Mouse (Mus musculus): ENCODE measurements at regions not wholly inside any gene's neighbourhood (a gene's known extent, or its start where the extent isn't known, plus 50 kb on each side); places are given as distances from the start of the nearest gene placed in this dataset.

DNA sequence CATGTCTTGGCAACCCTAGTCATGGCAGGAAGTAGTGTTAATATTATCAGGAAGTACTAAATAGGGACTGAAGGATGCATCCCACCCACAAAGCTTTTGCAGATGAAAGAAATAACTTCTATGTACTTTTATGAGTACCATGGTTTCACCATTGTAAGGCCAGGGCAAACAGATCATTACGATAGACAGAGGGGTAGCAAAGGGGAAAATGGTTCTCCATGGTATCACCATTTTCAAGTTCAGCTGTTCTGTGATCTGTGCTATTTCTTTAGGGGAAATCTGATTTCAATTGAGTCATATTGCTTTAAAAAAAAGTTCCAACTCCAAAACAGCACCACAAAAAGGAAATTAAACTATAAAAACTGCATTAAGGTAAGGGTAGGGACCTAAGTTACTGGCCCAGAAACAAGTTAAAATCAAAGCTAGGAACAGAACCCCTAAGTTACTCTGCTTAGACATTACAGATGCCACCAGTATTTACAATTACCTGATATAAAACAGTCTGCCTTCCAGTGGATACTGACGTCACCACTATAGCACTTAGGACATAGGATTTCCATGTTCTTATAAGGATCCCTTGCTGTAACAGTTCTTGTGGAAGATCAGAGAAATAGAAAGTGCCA, 610.4 kb downstream of the Bcl11a start:
- DNase-seq (ENCODE audit: low read depth): no peak

DNA sequence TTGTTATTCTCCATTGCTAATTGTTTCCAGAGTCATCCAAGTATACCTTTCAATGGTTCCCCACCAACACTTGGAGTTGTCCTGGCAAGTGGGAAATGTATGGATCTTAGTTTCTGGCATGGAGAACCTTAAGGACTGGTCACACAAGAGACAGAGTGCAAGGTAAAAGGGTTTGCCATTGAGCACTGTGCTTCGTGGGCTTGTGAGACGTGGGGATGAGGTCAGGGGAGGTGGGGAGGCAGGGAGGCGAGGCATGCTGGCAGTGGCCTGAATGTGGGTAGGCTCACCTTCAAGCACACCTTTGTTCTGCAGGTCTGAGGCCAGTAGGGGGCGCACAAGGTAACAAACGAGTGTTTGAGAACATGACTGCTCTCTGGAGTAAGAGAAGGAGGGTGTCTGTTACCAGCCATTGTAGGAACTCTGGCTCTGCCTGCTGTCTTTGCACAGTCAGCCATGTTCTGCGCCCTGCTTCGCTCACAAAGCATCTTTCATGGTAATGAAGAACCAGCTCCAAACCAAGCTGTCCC, 612.0 kb downstream of the Bcl11a start:
- DNase-seq (ENCODE audit: low read depth): no peak

DNA sequence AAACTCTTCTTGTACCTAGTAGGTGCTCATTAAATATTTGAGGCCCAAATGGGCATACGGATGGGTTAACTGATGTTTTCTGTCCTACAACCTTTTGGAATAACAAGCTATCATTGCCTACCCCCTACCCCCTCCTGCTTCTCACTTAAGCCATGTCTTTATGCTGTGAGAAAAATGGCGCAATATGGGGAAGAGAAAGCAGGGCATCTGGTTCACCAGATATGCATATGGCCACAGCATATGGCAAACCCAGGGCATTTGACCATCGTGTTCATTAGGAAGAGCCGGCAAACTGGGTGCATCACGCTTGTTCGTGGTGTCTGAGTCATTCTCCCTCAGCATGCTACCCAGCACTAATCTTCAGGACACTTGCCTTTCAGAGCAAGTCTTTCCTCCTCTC, 616.1 kb downstream of the Bcl11a start:
- DNase-seq (ENCODE audit: low read depth): no peak

DNA sequence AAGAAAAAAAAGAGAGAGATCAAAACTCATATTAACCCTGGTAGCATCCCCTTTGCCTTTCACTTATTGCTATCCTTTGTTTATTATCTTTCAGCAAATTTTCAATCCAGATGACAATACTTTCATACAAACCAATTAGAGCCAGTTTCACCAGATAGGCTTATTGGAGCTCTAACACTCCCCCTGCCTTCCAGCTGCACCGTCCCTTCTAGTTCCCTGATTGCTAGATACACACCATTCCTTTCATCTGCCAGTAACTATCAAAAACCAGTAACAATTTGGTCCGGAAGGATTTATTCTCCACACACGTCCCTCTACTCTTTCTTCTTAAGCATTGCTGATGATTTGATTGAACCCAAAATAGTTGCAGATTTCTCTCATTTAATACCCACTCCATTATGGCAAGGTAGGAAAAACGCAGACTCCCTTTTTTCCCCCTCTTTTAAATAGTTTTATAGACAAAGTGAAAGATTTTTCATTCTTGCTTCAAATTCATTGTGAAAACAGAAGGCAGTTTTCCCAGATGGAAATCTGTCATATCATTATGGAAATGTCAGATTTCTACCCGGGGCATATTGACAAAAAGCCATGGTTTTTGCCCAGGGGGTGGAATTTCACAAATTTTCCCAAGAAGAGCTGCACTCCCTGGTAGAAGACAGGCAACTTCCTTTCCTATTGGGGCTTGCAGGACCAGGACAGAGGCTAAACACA, 617.3 kb downstream of the Bcl11a start:
- DNase-seq (ENCODE audit: low read depth): no peak

DNA sequence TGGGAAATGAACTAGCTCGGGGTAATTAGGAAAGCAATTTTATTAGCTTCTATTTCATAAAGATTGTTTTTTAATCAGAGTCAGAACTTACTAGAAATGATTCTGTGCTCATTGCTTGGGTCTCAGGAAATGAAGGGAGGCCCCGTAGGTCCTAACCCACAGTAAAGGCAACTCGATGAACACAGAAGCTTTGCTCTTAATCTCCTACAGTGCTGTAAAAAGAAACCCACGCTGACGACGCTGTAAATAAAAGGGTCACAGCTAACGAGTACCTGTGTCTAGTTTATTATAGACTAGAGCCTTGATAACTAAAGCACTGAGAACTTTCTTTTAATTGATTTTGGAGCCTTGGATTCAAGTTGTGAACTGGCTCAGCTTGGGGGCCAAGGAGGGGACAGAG, 618.7 kb downstream of the Bcl11a start:
- DNase-seq (ENCODE audit: low read depth): no peak

DNA sequence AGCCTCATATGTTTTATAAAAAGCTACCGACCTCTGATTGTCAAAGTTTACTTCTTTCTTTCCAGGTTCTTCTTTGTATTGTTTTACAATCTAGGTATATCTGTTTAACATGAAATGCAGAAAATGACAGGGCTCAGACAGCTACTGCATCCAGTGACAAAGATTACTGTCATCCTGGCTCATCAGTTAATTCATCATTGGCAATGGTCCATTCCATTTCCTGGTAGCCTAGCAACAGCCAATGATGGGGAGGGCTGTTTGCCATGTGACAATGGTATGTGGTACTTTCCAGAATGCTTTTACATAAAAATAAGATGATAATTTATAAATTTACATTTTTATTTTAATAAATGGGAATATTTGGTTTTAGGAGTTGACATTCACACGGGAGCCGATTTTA, 630.9 kb downstream of the Bcl11a start:
- DNase-seq (ENCODE audit: low read depth): no peak

DNA sequence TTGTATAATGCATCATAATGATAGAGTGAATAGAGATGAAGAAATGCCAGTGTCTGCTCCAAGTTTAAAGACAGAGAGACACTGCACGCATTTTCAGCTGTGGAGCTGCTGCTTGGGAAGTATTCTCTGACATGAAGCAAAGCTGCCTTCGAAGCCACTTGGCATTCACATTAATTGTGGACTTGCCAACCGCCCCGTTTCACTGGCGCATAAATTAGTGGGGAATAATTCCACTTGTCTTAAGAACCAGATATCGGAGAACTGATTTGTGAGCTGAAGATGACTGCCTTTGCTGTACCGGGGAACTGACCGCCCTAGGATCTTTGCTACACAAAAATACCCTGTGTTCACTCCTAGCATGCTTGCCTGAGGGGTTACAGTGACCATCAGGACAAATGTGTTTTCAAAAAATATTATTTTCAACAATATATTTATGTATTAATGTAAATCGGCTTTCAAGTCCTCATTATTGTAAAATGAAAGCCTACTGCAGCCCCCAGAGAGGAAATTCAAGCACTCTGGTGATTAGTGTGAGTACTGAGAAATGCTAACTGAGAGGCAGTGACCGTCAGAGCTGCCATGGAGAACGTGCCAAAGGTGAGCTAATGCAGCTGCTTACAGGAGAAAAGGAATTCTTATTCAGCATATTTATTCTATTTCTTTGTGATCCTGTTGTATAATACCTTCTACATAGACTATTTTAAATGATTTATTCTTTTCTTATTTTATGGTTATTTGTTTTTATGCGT, 638.9 kb downstream of the Bcl11a start:
- DNase-seq (ENCODE audit: low read depth): no peak

DNA sequence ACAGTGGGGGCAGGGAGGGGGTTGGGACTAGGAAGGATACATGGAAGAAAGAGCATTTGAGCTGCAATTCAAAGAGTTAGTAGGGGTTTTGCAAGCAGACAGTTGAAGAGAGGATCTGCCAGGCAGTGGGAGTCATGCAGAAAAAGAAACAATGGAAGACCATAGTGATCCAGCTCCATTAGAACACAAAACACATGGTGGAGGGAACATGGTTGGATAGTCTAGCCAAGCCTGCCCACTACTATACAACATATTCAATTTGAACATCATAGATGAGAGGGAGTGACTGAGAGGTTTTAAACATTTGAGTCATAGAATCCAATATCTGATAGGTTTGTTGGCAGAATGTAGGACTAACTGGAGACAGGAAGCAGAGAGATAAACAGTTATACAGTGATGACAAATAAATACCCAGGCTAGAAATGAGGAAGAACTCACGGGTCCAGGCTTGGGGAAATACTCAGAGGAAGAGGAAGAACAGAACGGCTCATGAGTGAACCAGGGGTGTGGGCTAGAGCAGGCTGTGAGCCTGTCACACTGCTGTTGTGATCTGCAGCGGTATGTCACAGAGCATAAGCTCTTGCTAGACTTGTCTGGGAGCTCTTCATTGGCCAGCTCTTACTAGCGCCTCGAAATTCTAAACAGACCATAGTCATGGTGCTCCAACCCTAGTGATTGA, 646.5 kb downstream of the Bcl11a start:
- no peak for DNase-seq (ENCODE audit: low read depth)

DNA sequence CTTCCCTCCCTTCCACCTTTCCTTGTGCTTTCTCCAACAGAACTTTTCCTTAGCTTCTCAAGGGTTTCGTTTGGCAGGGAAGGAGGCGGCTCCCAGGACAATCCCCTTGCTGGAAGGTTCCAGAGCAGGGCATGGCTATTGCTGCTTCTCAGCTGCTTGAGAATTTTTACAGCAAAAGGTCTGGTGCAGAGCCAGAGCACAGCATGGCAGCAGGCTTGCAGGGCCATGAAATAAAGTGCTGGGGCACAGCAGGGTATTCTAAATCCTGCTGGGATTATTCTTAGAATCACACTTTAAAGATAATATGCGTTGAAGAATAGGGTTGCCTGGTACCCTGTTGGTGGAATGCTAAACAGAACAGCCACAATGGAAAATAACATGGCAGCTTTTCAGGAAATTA, 648.5 kb downstream of the Bcl11a start:
- no peak for DNase-seq (ENCODE audit: low read depth)

DNA sequence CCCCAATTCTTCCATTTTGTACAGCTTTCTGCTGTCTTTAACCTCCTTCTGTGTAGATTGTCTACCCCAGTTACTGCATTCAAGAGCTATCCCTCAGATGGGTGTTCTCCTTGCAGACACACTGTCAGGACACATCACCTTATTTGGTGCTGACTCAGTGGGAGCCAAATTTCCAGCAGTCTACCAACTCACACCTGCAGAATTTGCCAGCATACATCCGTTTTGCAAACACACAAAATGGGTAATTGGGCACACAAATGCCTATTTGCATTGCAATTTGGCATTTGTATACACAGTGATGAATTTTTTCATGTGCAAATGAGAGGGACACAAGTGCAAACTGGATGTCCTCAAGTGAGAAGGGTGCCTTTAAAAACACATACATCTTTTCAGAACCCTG, 649.5 kb downstream of the Bcl11a start:
- no peak for DNase-seq (ENCODE audit: low read depth)

DNA sequence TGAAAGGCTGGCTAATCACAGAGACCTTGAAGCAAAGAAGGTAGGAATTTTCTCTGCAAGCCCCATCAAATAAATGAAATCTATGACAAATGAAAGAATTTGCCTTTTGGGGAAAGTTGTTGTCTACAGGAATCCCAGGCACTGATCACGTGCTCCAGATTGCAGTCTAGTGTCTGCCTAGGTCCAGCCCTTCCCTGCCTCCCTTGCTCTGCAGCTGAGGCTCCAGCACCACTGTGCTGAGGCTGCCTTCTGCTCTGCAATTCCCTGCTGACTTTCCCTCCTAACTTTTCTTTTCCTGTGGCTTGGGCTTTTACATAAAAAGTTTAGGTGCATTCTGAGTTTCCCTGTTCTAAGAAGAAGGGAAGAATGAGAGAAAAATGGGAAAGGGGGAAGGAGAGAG, 653.6 kb downstream of the Bcl11a start:
- DNase-seq (ENCODE audit: low read depth): no peak

DNA sequence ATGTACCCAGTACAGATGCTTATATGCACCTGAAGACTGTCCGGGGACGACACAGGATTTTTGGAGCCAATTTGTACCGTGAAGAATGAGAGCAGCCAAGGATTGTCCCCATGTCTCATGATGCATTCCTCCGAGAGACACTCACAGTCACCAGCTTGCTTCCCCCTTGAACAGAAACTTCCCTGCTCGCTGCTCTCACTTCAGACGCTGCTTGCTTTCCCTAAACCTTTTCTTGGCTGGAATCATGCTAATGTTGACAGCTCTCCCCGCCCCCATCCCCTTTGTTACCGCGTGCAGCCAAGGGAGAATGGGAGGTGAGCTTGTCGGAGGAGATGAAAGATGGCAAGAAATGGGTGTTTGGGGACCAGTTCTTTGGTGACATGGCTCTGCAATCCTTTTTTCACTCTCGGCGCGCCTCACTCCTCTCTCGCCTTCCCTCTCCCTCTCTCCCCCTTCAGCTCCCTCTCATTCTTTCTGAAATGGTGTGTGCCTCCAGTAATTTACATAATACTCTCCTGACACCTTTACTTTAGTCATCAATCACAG, 661.9 kb downstream of the Bcl11a start:
- DNase-seq (ENCODE audit: low read depth): no peak

DNA sequence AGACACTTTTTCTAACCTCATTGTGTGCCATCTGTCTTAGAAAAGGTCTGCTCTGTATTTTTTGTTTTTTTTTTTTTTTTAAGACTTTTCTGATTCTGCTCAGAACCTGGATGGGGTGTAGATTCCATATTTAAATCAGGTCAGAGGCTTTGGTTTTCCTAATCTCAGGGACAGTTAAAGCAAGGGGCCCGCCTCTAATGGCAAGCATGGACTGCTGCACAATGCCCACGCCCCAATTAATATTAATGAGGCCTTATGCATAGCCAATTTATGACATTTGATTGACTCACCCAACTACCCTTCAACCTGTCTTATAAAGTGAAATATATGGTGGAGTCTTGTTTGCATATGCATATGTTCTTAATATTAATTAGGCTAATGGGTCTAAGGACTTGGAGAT, 662.6 kb downstream of the Bcl11a start:
- no peak for DNase-seq (ENCODE audit: low read depth)

DNA sequence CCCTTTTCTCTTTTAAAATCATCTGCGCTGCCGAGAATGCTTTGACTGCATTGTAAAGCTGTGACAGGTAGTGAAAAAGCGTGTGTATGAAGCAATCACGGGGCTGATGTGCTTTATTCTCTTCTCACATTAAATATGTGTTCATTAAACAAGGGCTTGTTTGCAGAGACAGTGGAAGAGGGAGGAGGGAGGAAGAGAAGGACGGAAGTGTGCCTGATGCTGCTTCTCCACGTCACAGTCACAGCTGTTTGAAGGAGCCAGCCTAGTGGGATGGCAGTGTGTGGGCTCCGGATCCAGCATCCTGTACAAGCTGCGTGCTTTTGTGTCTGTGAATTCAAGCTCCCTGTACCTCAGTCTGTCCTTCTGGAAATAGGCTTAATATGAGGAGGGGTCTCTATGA, 664.7 kb downstream of the Bcl11a start:
- no peak for DNase-seq (ENCODE audit: low read depth)

DNA sequence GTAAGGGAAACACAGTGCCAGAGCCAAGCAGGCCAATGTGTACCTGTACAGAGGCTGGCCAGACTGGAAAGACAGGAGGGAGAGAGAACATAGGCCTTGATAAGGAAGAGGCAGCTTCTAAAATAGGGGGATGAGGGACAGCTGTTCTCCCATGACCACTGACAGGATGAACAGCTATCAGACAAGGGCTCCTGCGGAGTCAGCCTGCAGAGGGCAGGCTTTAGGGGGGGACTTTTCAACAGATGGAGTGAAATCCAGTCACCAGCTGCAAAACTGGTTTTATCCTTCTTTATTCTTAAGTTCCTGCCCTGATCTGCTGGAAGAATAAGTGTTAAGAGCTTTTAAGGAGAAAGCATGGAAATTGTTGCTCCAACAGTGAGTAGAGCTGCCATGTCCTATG, 665.6 kb downstream of the Bcl11a start:
- no peak for DNase-seq (ENCODE audit: low read depth)

DNA sequence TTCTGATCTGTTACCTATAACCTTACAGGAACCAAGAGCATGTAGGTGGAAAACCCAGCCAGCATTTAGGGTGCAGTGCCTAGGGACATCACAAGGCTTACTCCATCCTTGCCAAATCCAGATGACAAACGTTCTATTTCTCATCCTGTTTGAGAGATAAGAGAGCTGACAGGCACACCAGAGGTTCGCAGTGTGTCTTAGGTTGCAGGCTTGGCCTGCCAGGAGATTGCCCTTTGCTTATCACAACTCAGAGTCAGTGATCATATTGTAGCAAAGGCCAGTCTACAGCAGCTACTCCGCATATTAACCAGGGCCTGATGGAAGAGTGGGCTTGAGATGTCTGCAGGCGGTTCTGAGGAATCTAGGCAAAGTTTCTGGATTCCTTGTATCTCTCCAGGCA, 668.0 kb downstream of the Bcl11a start:
- DNase-seq (ENCODE audit: low read depth): no peak

DNA sequence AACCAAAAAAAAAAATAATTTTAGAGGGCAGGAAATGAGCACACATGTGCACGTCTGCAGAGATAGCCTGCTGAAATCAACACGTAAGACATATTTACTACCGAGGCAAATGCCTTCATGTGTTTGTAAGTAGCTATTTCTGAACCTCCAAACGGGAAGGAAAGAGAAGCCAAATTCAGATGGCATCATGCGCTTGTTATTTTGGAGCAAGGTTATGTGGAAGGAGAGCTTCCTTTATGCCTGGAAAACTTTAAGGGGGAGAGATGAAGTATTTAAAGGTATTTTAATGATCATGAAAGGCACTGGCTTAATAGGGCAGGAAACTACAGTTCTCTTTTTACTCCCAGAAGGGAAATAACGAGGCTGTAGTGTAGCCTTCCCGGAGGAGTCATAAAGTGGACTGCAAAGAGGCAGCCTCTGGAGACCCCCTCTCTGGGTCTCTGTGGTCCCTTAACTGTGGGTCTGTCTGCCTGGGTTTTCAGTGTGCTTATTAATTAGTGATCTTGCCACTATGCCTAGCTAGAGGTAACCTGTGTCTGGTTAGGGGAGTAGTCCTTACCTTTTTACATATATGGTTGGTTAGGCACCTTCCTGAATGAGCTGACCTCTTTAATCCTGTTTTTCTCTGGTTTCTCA, 672.4 kb downstream of the Bcl11a start:
- DNase-seq (ENCODE audit: low read depth): no peak

DNA sequence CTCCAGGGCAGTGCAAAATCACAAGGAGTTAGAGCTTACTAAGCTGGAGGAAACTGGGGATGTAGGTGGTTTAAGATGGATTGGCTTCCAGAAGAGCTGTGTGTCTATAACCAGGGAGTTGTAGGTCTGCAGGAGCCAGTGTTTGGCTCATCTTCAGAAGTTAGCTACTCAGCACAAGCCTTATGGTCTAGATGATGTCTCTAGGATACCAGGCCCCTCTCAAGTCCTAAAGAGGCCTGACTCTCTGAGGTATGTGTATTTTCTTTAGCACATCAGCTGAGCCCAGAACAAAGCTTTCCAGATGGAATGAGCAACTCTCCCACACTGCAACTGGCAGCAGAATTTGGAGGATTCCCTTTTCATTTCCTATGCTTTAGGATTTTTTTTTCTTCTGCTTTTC, 680.3 kb downstream of the Bcl11a start:
- DNase-seq (ENCODE audit: low read depth): no peak

DNA sequence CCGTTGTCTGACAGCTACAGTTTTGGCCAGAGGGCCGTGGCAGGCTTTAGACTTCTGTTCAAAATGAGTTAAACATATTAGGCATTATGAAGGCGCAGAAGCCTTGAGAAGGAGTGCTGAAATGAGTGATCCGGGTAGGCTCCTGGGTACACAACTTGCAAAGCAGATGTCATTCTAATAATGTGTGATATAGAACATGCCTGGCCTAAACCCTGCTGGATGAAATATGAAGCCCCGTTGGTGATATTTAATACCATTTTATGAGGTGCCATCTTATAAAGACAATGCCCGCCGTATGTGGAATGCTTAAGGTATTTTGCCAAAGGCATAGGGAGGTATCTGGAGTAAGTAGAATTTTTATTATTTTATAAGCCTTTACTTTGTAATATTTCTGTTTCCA, 705.6 kb downstream of the Bcl11a start:
- DNase-seq (ENCODE audit: low read depth): no peak

DNA sequence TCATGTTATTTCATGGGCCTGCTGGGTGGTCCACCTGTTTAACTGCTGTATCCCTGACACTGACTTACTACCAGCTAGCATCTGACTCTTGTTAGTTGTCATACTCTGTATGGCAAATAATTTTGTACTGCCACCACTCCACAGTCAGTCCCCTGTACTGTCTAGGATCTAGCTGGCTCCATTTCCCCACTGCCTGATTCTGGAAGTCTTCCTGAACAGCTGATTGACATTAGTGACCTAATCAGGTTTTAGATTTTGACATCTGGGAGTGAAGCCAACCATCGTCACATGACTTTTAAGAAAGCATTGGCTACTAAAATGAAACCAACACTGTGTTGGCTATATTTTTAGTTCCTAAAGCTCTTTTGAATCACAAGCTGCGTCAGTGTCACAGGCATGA, 711.3 kb downstream of the Bcl11a start:
- DNase-seq (ENCODE audit: low read depth): no peak

DNA sequence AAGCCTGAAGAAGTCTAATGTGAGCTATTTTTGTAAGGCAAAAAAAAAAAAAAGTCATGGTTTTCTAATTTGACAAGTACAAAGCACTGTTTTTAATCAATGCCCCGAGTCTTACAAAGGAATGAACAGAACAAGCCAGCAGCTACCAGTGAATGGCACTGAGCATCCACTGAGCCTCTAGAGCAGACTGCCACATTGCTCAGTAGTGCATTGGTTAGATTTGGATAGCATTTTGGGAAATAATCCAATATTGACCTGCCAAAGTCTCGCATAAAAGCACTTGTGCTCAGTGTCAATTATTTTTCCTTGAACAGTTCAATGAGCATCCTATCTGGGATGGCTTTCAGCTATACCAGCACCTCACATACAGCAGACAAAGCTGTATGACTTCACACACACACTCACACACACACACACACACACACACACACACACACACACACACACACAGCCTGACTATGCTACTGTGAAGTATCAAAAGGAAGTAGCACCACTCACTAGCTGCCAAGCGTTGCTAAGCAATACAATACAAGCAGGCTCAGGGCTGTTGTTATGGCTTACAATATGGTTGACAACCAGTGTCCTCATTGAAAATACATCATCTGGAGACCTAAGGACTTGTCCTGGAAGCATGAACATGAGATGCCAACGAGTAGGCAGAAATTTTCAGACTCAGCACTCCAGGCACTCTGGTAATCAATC, 717.8 kb downstream of the Bcl11a start:
- no peak for DNase-seq (ENCODE audit: low read depth)
